ENCODE assay signal across 23 mouse cellular contexts in genomic region chr10:13935646-13936045, GRCm38 (mm10). TPM values are rescaled to one million over a fixed set of nuclear protein-coding genes. Genes with fewer than 3 reads are reported as not detected.
DNase-seq lines count a peak whose midpoint lies in the region; ATAC-seq and TF ChIP-seq lines count a peak whose summit lies in the region.
"Had no signal": no experiment of that assay in that cellular context is flagged by ENCODE, and none has a peak within 500 bp of the region (broad histone marks: within the 10 kb centered on the region; RNA-seq: fewer than 3 reads in every experiment).

No protein-coding gene starts in this region.

- peak; percentile 87 for DNase-seq in heart, adult 11 months
- no peak for DNase-seq in heart, adult 2 months
- DNase-seq in right cerebral cortex, adult 18-20 months, result peak; percentile 21
- no peak for DNase-seq in right cerebral cortex, postnatal 4 days
- DNase-seq in cerebellum, adult 9-10 months, result no peak
- no peak for DNase-seq in layer of hippocampus, adult 18-20 months (ENCODE audit: low spot score in 2 of 2)
- no peak for DNase-seq in urinary bladder, postnatal 4 days (ENCODE audit: low spot score in 2 of 2)
- DNase-seq: adrenal gland, postnatal 14 days; cerebellum, adult 18-20 months; cerebellum, postnatal 10 days; embryo, embryonic 11 days; gastrocnemius, postnatal 14 days; heart, postnatal 4 days had no signal

- H3K4me1 ChIP-seq in heart, adult 2 months (ENCODE audit: control insufficient read depth, insufficient read depth, low read length), result no peaks in the 10 kb centered on the region
- H3K4me1 ChIP-seq: embryonic facial prominence, embryonic 15.5 days; forebrain, embryonic 10.5 days; heart, embryonic 10.5 days; hindbrain, embryonic 12.5 days had no signal

- H3K36me3 ChIP-seq in heart, adult 2 months (ENCODE audit: control insufficient read depth, insufficient read depth, low read length), result no peaks in the 10 kb centered on the region
- H3K36me3 ChIP-seq: embryonic facial prominence, embryonic 15.5 days; forebrain, embryonic 10.5 days; heart, embryonic 10.5 days; hindbrain, embryonic 12.5 days had no signal

- ATAC-seq in megakaryocyte progenitor cell, adult 5-6 weeks (replicated peaks; ENCODE audit: poor library complexity), result peak; percentile 60
- ATAC-seq: activated CD4-positive, CD25-positive, alpha-beta regulatory T cell, adult 4 months; forebrain, embryonic 14.5 days; hindbrain, embryonic 16.5 days; Patski had no signal

- no peak for TF ChIP-seq EP300 in heart, adult 2 months (IDR thresholded peaks at IDR 0.05; ENCODE audit: insufficient read depth, low read depth, low read length)

- no peaks in the 10 kb centered on the region for H3K79me2 ChIP-seq in heart, adult 2 months (replicated peaks; ENCODE audit: control insufficient read depth, insufficient read depth, low read length)

- intact Hi-C loops in heart, adult 2 months (cut with DNase I), result no loop called here

- H3K4me3 ChIP-seq in heart, adult 2 months, result no peak overlapping the region
- H3K4me3 ChIP-seq: embryonic facial prominence, embryonic 15.5 days; erythroblast, embryonic 14.5 days; forebrain, embryonic 10.5 days; heart, embryonic 10.5 days; hindbrain, embryonic 12.5 days had no signal

- no peak for TF ChIP-seq POLR2A in heart, adult 2 months (IDR thresholded peaks at IDR 0.05; ENCODE audit: insufficient read depth, low read depth, low read length)

- H3K27ac ChIP-seq in heart, adult 2 months, result no peak overlapping the region
- H3K27ac ChIP-seq: embryonic facial prominence, embryonic 15.5 days; forebrain, embryonic 10.5 days; heart, embryonic 10.5 days; hindbrain, embryonic 12.5 days had no signal

- H3K27me3 ChIP-seq in heart, adult 2 months (ENCODE audit: control insufficient read depth, insufficient read depth, low read length), result no peaks in the 10 kb centered on the region
- H3K27me3 ChIP-seq: embryonic facial prominence, embryonic 15.5 days; hindbrain, embryonic 12.5 days had no signal

- no peak for TF ChIP-seq CTCF in heart, adult 2 months (IDR thresholded peaks at IDR 0.05)

- H3K9ac ChIP-seq in heart, adult 2 months (ENCODE audit: low read depth, low read length), result no peak overlapping the region
- H3K9ac ChIP-seq: embryonic facial prominence, embryonic 15.5 days; hindbrain, embryonic 12.5 days had no signal

- 78% methylated on average over 2 of the region's 2 CpGs for WGBS in heart, adult 2 months

RNA-seq across cellular contexts. Expression of gene Hivep2, which starts 30.2 kb away (rescaled TPM):
- total RNA-seq in heart, adult 2 months (2021), result 10 to 100 TPM; 20.9 to 22.6 TPM
- polyA plus RNA-seq in heart, adult 2 months (2012; rRNA removed), result 5.3 and 10.3 TPM in 2 replicates
- total RNA-seq in megakaryocyte progenitor cell, adult 5-6 weeks (2015), result 1.2 and 2.0 TPM in 2 replicates
- total RNA-seq in megakaryocyte progenitor cell, adult 5-6 weeks (2017), result 0.57 and 1.6 TPM in 2 replicates
- total RNA-seq in layer of hippocampus, adult 18-20 months (2021), result 100 to 1,000 TPM; 181 to 200 TPM
- polyA plus RNA-seq: erythroblast, embryonic 14.5 days had no signal

Comparison
In these comparisons a context has a peak if more than half of its experiments do, and no peak if none do; other contexts are left out.
1. DNase-seq: peak in heart, adult 11 months (single experiment) and right cerebral cortex, adult 18-20 months (single experiment); none in heart, adult 2 months (0 of 2), right cerebral cortex, postnatal 4 days (single experiment), cerebellum, adult 9-10 months (single experiment), layer of hippocampus, adult 18-20 months (0 of 2) and urinary bladder, postnatal 4 days (0 of 2).
2. RNA of gene Hivep2, which starts 30.2 kb away (total RNA-seq): 181 to 200 TPM in layer of hippocampus, adult 18-20 months and 20.9 to 22.6 TPM in heart, adult 2 months; 0.57 to 2.0 TPM in megakaryocyte progenitor cell, adult 5-6 weeks; every median in the first group is over 4 times any median in the second.